Mouse (Mus musculus): ENCODE measurements around the gene Tanc1. TPM values are rescaled to one million over a fixed set of nuclear protein-coding genes. Genes with fewer than 3 reads are reported as not detected.
A peak's percentile ranks its signal among the peaks of the same experiment; 100 is the strongest.

Tanc1 gene
- polyA plus RNA-seq, 1 experiment from 2014 or later: 24.8 TPM

DNA sequence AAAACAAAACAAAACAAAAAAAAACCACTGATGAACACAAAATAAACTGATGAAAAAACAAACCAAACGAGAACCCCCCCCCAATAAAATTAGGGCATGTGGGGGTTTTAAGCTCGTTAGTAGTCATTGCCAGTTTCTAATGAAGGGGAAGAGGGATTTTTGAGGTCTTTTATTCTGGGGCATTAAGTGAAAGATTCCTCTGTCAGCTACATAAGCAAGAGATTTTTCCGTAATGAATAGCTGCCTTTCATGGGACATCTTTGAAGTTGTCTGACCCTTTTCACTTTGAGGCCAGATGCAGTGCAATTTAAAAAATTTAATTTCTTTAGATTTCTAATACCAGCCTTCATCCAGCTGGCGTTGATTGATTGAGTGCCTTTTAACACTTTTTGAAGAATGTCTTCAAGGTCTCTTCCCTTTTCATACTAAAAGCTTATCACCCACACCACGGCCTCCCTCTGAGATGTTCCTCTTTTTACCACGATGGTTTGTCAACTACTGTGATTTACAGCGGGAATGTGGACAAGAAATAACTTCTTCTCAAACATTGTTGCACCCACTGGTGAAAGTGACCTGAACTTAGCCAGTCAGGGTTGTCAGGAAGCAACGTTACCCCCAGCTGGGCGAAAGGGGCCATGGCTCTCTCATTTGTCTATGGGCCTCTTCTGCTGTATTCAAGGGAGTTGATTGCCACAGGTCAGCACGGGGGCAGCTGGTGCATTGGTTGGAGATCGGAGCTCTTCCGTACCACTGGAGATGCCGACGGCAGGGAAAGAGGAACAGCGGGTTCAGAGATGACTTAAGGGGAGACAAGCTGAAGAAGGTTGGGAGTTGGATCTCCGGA, 76.6 kb downstream of the Tanc1 start:
- peaks cover 15% of the 10 kb centered on the region for H3K4me1 ChIP-seq (ENCODE audit: control insufficient read depth, insufficient read depth, low read length)
- H3K27ac ChIP-seq (ENCODE audit: low read length): no peak overlapping the region
- no peak overlapping the region for H3K4me2 ChIP-seq (replicated peaks; ENCODE audit: low read depth, low read length)
- H3K4me3 ChIP-seq (ENCODE audit: low read depth, low read length): no peak overlapping the region
- H3K9me3 ChIP-seq (ENCODE audit: control insufficient read depth, low read depth, low read length): no peaks in the 10 kb centered on the region
- no peak overlapping the region for H3K9ac ChIP-seq (replicated peaks; ENCODE audit: low read depth, low read length)
- no peaks in the 10 kb centered on the region for H3K27me3 ChIP-seq (ENCODE audit: control insufficient read depth, insufficient read depth, low read length)
- no peaks in the 10 kb centered on the region for H3K36me3 ChIP-seq (ENCODE audit: control insufficient read depth, insufficient read depth, low read length)
- no peak for ATAC-seq (ENCODE audit: insufficient number of reproducible peaks, insufficient read depth, low FRiP score, low read depth)
- 50% methylated on average over 16 of the region's 16 CpGs for WGBS

GRCm38 (mm10) chr2:59691112-59691511, 79.3 kb downstream of the Tanc1 start:
- Histone ChIP-seq H3K4me1 (ENCODE audit: control insufficient read depth, insufficient read depth, low read length) (peaks cover 10% of the 10 kb centered on the region), H3K4me3 (ENCODE audit: low read depth, low read length) (no peak overlapping the region), H3K27me3 (ENCODE audit: control insufficient read depth, insufficient read depth, low read length) (no peaks in the 10 kb centered on the region), H3K9ac (replicated peaks; ENCODE audit: low read depth, low read length) (no peak overlapping the region), H3K27ac (ENCODE audit: low read length) (no peak overlapping the region; the same call in 1 of the 2 replicates), H3K4me2 (replicated peaks; ENCODE audit: low read depth, low read length) (no peak overlapping the region), H3K36me3 (ENCODE audit: control insufficient read depth, insufficient read depth, low read length) (no peaks in the 10 kb centered on the region), H3K9me3 (ENCODE audit: control insufficient read depth, low read depth, low read length) (no peaks in the 10 kb centered on the region)
- 17% methylated on average over 4 of the region's 4 CpGs for WGBS
- no peak for ATAC-seq (ENCODE audit: insufficient number of reproducible peaks, insufficient read depth, low FRiP score, low read depth)

- Histone ChIP-seq H3K27me3 (ENCODE audit: control insufficient read depth, insufficient read depth, low read length) (no peaks in the 10 kb centered on the region), H3K4me3 (ENCODE audit: low read depth, low read length) (no peak overlapping the region), H3K4me1 (ENCODE audit: control insufficient read depth, insufficient read depth, low read length) (peaks cover 20% of the 10 kb centered on the region), H3K4me2 (replicated peaks; ENCODE audit: low read depth, low read length) (no peak overlapping the region), H3K9ac (replicated peaks; ENCODE audit: low read depth, low read length) (no peak overlapping the region), H3K9me3 (ENCODE audit: control insufficient read depth, low read depth, low read length) (no peaks in the 10 kb centered on the region), H3K36me3 (ENCODE audit: control insufficient read depth, insufficient read depth, low read length) (no peaks in the 10 kb centered on the region), H3K27ac (ENCODE audit: low read length) (no peak overlapping the region)
- WGBS: 22% methylated on average over 5 of the region's 5 CpGs
- ATAC-seq (ENCODE audit: insufficient number of reproducible peaks, insufficient read depth, low FRiP score, low read depth): no peak
Measured at GRCm38 (mm10) chr2:59693473-59693872, 81.6 kb downstream of the Tanc1 start.

DNA sequence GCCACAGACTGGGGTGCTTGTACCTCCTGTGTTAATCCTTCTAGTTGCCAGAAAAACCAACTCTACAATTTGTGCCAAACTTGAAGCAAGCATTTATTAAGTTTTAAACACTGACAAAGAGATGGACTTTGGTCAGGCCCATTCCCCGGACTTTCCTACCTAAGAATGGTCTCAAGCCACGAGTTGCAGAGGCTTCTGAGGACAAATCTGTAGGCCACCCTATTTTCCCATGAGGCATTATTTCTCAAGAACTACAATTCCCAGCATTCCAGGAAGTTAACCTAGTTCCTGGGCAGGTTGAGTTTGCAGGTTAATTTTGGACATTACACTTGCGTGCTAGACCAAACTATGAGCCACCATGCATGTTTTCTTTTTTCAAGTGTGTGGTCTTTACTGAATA, 85.3 kb downstream of the Tanc1 start:
- H3K4me2 ChIP-seq (replicated peaks; ENCODE audit: low read depth, low read length): no peak overlapping the region
- H3K27me3 ChIP-seq (ENCODE audit: control insufficient read depth, insufficient read depth, low read length): no peaks in the 10 kb centered on the region
- no peaks in the 10 kb centered on the region for H3K9me3 ChIP-seq (ENCODE audit: control insufficient read depth, low read depth, low read length)
- no peak overlapping the region for H3K4me3 ChIP-seq (ENCODE audit: low read depth, low read length)
- WGBS: 73% methylated on average over 3 of the region's 3 CpGs
- no peak overlapping the region for H3K9ac ChIP-seq (replicated peaks; ENCODE audit: low read depth, low read length)
- no peaks in the 10 kb centered on the region; the same call in 1 of the 2 replicates for H3K36me3 ChIP-seq (ENCODE audit: control insufficient read depth, insufficient read depth, low read length)
- H3K27ac ChIP-seq (ENCODE audit: low read length): peak overlapping the region; percentile 66; the same call in 1 of the 2 replicates
- H3K4me1 ChIP-seq (ENCODE audit: control insufficient read depth, insufficient read depth, low read length): peaks cover 22% of the 10 kb centered on the region
- ATAC-seq (ENCODE audit: insufficient number of reproducible peaks, insufficient read depth, low FRiP score, low read depth): no peak

DNA sequence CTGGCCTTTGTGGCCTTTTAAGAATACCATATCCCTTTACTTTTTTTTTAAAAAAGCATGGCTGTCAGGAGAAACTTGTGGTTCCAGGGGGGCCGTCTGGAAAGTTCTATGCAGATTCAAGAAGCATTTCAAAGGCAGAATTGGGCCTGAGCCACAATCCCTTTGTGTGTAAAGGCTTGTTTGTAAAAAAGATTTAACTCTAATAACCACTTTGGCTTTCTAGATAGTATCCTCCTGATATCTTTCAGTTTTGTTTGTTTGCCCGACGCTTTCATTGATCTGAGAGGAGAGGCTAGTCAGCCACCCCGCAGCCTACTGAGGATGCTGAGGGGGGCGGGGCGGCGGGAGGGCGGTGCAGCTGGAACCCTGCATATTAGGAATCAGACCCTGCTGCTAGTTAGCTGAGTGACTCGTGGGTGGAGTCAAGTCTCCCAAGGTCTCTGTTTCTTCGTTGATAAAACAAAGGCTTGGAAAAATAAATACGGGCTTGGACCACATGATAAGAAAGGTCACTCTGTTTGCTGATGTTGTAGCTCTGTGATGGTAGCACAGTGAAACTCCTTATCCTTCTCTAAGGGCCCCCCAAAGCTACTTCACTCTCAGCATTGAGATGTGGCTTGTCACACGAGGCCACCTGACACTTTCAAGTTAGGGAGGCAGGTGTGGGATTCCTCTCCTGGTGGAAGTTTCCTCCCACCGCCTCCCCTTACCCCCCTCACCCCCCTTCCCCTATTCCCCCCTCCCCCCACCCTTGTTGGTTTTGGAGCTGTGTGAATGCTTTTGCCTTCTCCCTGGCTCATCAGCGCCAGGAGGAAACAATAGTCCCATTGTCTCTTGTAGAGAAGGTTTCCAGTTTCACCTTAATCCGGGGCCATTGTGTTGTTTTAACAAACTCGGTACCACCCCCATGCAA, 86.1 kb downstream of the Tanc1 start:
- Histone ChIP-seq H3K4me3 (ENCODE audit: low read depth, low read length) (no peak overlapping the region), H3K27ac (ENCODE audit: low read length) (peak overlapping the region; percentile 66; the same call in 1 of the 2 replicates), H3K4me2 (replicated peaks; ENCODE audit: low read depth, low read length) (peak overlapping the region; percentile 25), H3K4me1 (ENCODE audit: control insufficient read depth, insufficient read depth, low read length) (peaks cover 21% of the 10 kb centered on the region), H3K27me3 (ENCODE audit: control insufficient read depth, insufficient read depth, low read length) (no peaks in the 10 kb centered on the region), H3K9me3 (ENCODE audit: control insufficient read depth, low read depth, low read length) (no peaks in the 10 kb centered on the region), H3K9ac (replicated peaks; ENCODE audit: low read depth, low read length) (no peak overlapping the region), H3K36me3 (ENCODE audit: control insufficient read depth, insufficient read depth, low read length) (no peaks in the 10 kb centered on the region; the same call in 1 of the 2 replicates)
- 6% methylated on average over 16 of the region's 16 CpGs for WGBS
- peak; percentile 90 for ATAC-seq (ENCODE audit: insufficient number of reproducible peaks, insufficient read depth, low FRiP score, low read depth)

DNA sequence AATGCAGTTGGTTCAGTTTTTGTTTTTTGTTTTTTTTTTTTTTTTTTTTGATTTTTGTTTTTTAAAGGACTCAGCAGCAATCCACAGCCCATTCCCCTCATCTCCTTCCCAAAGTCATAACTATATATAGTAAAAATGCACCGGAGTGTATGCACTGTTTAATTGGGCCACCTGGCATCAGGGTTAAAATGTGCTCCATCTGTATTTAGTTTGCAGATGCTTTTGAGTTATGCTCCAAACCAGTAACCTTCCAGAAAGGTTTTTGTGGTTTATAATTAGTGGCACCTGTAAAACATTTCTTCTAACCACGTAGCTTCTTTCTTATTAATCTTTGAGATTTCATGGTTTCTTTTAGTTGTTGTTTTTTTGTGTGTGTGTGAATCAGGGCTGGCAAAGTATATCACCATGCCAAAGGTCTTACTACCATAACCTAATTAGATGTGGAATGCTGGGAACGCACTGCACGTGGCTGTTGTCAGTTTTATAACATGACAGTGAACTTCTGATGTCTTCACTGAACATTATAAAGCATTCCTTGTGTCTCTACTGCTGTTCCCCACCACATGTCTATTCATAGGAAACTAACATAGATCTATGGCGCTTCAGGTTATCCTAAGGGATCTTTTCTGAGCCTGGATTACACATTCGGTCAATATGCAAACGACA, 86.9 kb downstream of the Tanc1 start:
- Histone ChIP-seq H3K9ac (replicated peaks; ENCODE audit: low read depth, low read length) (no peak overlapping the region), H3K27me3 (ENCODE audit: control insufficient read depth, insufficient read depth, low read length) (no peaks in the 10 kb centered on the region), H3K9me3 (ENCODE audit: control insufficient read depth, low read depth, low read length) (no peaks in the 10 kb centered on the region), H3K36me3 (ENCODE audit: control insufficient read depth, insufficient read depth, low read length) (no peaks in the 10 kb centered on the region; the same call in 1 of the 2 replicates), H3K4me2 (replicated peaks; ENCODE audit: low read depth, low read length) (no peak overlapping the region; the same call in 1 of the 2 replicates), H3K4me1 (ENCODE audit: control insufficient read depth, insufficient read depth, low read length) (peaks cover 15% of the 10 kb centered on the region), H3K27ac (ENCODE audit: low read length) (no peak overlapping the region), H3K4me3 (ENCODE audit: low read depth, low read length) (no peak overlapping the region)
- 52% methylated on average over 7 of the region's 7 CpGs for WGBS
- ATAC-seq (ENCODE audit: insufficient number of reproducible peaks, insufficient read depth, low FRiP score, low read depth): no peak

DNA sequence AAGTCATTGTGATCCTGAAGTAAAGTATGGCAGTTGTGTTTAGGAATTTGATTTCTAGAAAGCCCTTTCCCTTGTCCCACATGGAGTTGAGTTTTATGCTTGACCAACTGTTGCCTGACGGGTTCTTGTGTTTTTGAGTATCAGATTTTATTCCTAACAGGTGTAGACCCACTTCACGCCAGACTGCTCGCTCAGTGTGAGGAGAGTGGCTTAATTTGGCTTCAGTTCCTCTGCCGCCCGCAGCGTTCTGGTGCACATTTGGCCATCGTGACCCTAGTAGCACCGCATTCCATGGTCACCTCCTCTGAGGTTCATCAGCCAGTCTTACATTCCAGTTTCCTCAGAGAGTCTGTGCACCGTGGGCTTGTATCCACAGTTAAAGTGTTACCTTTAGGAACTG, 88.1 kb downstream of the Tanc1 start:
- no peaks in the 10 kb centered on the region for H3K9me3 ChIP-seq (ENCODE audit: control insufficient read depth, low read depth, low read length)
- no peak overlapping the region for H3K9ac ChIP-seq (replicated peaks; ENCODE audit: low read depth, low read length)
- H3K36me3 ChIP-seq (ENCODE audit: control insufficient read depth, insufficient read depth, low read length): no peaks in the 10 kb centered on the region; the same call in 1 of the 2 replicates
- no peaks in the 10 kb centered on the region for H3K27me3 ChIP-seq (ENCODE audit: control insufficient read depth, insufficient read depth, low read length)
- 72% methylated on average over 9 of the region's 9 CpGs for WGBS
- no peak for ATAC-seq (ENCODE audit: insufficient number of reproducible peaks, insufficient read depth, low FRiP score, low read depth)
- no peak overlapping the region for H3K4me3 ChIP-seq (ENCODE audit: low read depth, low read length)
- no peak overlapping the region for H3K4me2 ChIP-seq (replicated peaks; ENCODE audit: low read depth, low read length)
- no peak overlapping the region for H3K27ac ChIP-seq (ENCODE audit: low read length)
- H3K4me1 ChIP-seq (ENCODE audit: control insufficient read depth, insufficient read depth, low read length): peaks cover 15% of the 10 kb centered on the region

DNA sequence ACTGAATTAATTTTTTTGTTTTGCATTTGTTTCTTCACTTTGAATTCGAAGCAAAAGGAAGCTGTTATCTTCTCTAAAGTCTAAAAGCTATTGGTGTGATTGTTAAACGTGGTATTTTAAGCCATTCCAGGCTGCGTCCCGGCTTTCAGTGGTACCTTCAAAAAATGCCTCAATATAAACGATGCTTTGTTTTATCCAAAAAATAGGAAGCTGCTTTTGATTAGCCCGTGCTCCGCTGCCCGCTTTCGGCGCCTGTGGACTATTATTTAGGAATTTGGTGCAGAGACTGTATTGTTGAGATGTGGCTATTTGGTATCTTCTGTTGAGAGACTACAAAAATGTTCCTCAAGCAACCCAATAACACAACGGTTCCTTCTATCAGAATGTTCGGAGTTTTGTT, 93.4 kb downstream of the Tanc1 start:
- H3K4me1 ChIP-seq (ENCODE audit: control insufficient read depth, insufficient read depth, low read length): 0 out of 2 replicates have a peak, but pooled peaks cover 3% of the 10 kb centered on the region
- no peak overlapping the region for H3K4me3 ChIP-seq (ENCODE audit: low read depth, low read length)
- no peak overlapping the region for H3K9ac ChIP-seq (replicated peaks; ENCODE audit: low read depth, low read length)
- H3K36me3 ChIP-seq (ENCODE audit: control insufficient read depth, insufficient read depth, low read length): no peaks in the 10 kb centered on the region
- H3K27ac ChIP-seq (ENCODE audit: low read length): no peak overlapping the region
- no peak for ATAC-seq (ENCODE audit: insufficient number of reproducible peaks, insufficient read depth, low FRiP score, low read depth)
- no peaks in the 10 kb centered on the region for H3K27me3 ChIP-seq (ENCODE audit: control insufficient read depth, insufficient read depth, low read length)
- no peaks in the 10 kb centered on the region for H3K9me3 ChIP-seq (ENCODE audit: control insufficient read depth, low read depth, low read length)
- H3K4me2 ChIP-seq (replicated peaks; ENCODE audit: low read depth, low read length): no peak overlapping the region
- 92% methylated on average over 12 of the region's 12 CpGs for WGBS

Measured in stomach, embryonic 14.5 days (tissue).